Mouse (Mus musculus) lung, embryonic 14.5 days (tissue): ENCODE results near the gene Cfap97. TPM values are rescaled to one million over a fixed set of nuclear protein-coding genes. Genes with fewer than 3 reads are reported as not detected.
"Not testable (repeated sequence)": the region's sequence is repeated elsewhere in the genome, so short reads cannot be mapped to it uniquely, and the experiment has no call there.

ENCODE experiments used
- ATAC-seq: fragments of 200-750 bp; cut with Nextera tagmentation; 2 replicates; pipeline ENCODE4 v1.8.0; 2017; ENCODE audit warnings: mild to moderate bottlenecking, moderate TSS enrichment, moderate library complexity; ENCODE audit not compliant: insufficient read depth
- DNase-seq: peaks from one replicate; pipeline ENCODE4 v3.0.0-alpha.2; 2015
- H3K27ac ChIP-seq: fragments of 300-500 bp; sonication (generic); 2 replicates; pipeline ENCODE4 v1.5.1; 2014; ENCODE audit warnings: low read depth, mild to moderate bottlenecking, moderate library complexity
- H3K27me3 ChIP-seq: fragments of 300-500 bp; sonication (generic); 2 replicates; pipeline ENCODE4 v1.6.1; 2014; ENCODE audit warnings: low read length, control low read depth; ENCODE audit not compliant: insufficient read depth
- H3K36me3 ChIP-seq: fragments of 300-500 bp; sonication (generic); 2 replicates; pipeline ENCODE4 v1.6.1; 2014; ENCODE audit warnings: control low read depth; ENCODE audit not compliant: insufficient read depth
- H3K4me1 ChIP-seq: fragments of 300-500 bp; sonication (generic); 2 replicates; pipeline ENCODE4 v1.6.1; 2014; ENCODE audit warnings: antibody characterized with exemption, control low read depth; ENCODE audit not compliant: insufficient read depth
- H3K4me2 ChIP-seq: fragments of 300-500 bp; sonication (generic); 2 replicates; pipeline ENCODE4 v1.6.1; 2014; ENCODE audit warnings: mild to moderate bottlenecking
- H3K4me3 ChIP-seq: fragments of 300-500 bp; sonication (generic); 2 replicates; pipeline ENCODE4 v1.5.1; 2014; ENCODE audit warnings: low read depth, low read length
- H3K9ac ChIP-seq: fragments of 300-500 bp; sonication (generic); 2 replicates; pipeline ENCODE4 v1.6.1; 2014
- H3K9me3 ChIP-seq: fragments of 300-500 bp; sonication (generic); 2 replicates; pipeline ENCODE4 v1.6.1; 2016; ENCODE audit warnings: low read depth, low read length, control low read depth
- CTCF ChIP-seq: IDR thresholded peaks from 2 replicates; pipeline ENCODE4 v1.5.1; 2016; ENCODE audit warnings: antibody characterized with exemption, low read depth
- WGBS: fragments of 180-500 bp; shearing (Covaris S2); extraction: QIAGEN DNeasy Blood & Tissue Kit; methylation state at CpG from one replicate; pipeline ENCODE4 v1.1.7; 2014; 5-methylcytosine and 5-hydroxymethylcytosine counted together
- polyA plus RNA-seq: library from polyadenylated mRNA; unstranded; fragments of >200 nt; fragmentation: Nextera tagmentation; extraction: Ambion mirVana; gene quantifications from 2 replicates; pipeline ENCODE4 v1.2.1, GENCODE M21; 2014

Cfap97 gene
- 24.1 and 25.3 TPM in 2 replicates for polyA plus RNA-seq

DNA sequence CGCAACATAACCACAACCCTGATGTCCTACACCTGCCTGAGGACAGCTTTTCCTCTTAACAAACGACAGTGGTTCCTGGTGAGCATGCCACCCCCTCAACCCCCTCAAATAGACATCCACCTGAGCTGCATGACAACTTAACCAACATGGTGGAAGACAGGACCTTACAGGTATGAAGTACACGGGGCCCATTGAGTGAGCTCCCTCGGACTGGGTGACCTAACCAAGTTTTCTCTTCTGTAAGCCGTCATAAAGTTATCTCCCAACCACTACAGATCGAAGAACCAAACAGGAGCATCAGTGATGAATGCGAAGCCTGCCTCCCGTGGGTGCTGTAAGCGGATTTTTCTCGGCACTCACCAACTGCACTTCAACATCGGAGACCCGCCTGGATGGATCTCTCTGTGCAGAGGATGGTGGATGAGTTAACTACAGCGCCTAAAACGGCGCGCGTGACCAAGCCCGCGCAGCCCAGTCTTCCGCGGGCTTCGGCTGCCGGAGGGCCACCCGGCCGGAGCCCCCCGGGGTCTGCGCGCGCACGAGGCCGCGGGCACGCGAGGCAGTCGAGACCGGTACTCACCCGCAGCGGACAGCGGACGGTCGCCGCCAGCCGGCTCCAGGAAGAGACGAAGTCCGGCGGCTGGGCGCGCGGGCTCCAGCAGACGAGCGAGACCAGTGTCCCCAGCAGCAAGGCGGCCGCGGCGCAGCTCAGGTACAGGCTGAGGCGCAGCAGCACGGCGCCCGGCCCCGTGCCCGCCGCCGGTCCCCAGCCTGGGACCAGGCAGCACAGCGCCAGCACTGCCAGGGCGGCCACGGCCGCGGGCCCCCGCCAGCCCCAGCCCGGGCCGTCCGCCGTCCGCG, at the start of gene Cfap97:
Gene Cfap97, plus strand, starts transcription at position 570 of the 861 bp plus-strand sequence.
- Histone ChIP-seq H3K4me3 (peak within 1 kb of the TSS; percentile 76), H3K4me1 (no peaks in the 10 kb centered on the region), H3K9me3 (no peaks in the 10 kb centered on the region), H3K4me2 (peak within 1 kb of the TSS; percentile 95), H3K9ac (peak within 1 kb of the TSS; percentile 78), H3K27ac (peak within 1 kb of the TSS; percentile 36; the same call in 1 of the 2 replicates), H3K27me3 (0 out of 2 replicates have a peak, but pooled peaks cover 4% of the 10 kb centered on the region), H3K36me3 (no peaks in the 10 kb centered on the region)
- WGBS = 1% methylated on average over 67 of the region's 75 CpGs
- ATAC-seq (peak; percentile 85), DNase-seq (peak; percentile 70)
- no peak for TF ChIP-seq CTCF

DNA sequence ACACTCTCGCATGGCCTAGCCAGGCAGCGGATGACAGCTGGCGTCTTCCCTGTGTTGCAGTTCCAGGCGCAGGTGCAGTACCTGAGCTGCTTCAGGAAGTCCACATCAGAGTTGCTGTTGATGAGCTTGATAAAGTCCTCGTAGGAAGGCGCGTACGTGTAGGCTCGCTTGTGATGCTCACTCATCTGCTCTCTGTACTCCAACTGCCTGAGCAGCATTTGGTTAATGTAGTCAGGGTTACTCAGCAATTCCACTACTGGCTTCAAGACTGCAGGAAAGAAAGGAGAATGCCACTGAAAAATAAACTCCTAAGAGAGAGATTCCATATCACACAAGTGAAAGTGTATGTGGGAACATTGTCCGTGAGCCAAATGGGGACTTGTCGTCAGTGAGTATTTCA, 48.1 kb upstream of the Cfap97 start:
- peaks cover 8% of the 10 kb centered on the region; the same call in 1 of the 2 replicates for H3K36me3 ChIP-seq
- H3K27ac ChIP-seq = no peak overlapping the region
- ATAC-seq = no peak
- no peak for DNase-seq
- no peaks in the 10 kb centered on the region; the same call in 1 of the 2 replicates for H3K9me3 ChIP-seq
- TF ChIP-seq CTCF = no peak
- no peaks in the 10 kb centered on the region for H3K4me1 ChIP-seq
- 91% methylated on average over 11 of the region's 11 CpGs for WGBS
- H3K9ac ChIP-seq = no peak overlapping the region
- H3K4me3 ChIP-seq = no peak overlapping the region
- H3K27me3 ChIP-seq = no peaks in the 10 kb centered on the region
- H3K4me2 ChIP-seq = no peak overlapping the region

DNA sequence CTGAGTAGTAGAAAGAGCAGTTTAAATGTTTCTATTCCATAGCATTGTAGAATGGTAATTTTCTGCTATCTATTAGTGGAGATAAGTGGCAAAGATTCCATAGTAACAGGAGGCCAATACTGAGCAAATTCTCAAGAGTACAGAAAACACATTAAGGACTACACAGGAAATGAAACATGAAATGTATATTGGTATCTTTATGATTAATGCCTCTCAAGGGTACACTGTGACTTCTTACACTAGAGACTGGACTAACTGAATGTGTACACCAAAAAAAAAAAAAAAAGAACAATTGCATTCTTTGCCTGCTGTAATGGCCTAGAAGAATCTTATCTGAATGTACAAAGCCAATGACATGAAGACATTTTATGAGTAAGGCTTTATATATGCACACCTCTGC, 43.9 kb upstream of the Cfap97 start:
- H3K4me2 ChIP-seq = no peak overlapping the region
- no peak overlapping the region for H3K27ac ChIP-seq
- no peaks in the 10 kb centered on the region for H3K4me1 ChIP-seq
- no peaks in the 10 kb centered on the region for H3K27me3 ChIP-seq
- no peak overlapping the region for H3K4me3 ChIP-seq
- H3K9ac ChIP-seq = no peak overlapping the region
- H3K9me3 ChIP-seq = no peaks in the 10 kb centered on the region
- TF ChIP-seq CTCF = no peak
- no peaks in the 10 kb centered on the region; the same call in 1 of the 2 replicates for H3K36me3 ChIP-seq
- no peak for ATAC-seq
- no peak for DNase-seq

DNA sequence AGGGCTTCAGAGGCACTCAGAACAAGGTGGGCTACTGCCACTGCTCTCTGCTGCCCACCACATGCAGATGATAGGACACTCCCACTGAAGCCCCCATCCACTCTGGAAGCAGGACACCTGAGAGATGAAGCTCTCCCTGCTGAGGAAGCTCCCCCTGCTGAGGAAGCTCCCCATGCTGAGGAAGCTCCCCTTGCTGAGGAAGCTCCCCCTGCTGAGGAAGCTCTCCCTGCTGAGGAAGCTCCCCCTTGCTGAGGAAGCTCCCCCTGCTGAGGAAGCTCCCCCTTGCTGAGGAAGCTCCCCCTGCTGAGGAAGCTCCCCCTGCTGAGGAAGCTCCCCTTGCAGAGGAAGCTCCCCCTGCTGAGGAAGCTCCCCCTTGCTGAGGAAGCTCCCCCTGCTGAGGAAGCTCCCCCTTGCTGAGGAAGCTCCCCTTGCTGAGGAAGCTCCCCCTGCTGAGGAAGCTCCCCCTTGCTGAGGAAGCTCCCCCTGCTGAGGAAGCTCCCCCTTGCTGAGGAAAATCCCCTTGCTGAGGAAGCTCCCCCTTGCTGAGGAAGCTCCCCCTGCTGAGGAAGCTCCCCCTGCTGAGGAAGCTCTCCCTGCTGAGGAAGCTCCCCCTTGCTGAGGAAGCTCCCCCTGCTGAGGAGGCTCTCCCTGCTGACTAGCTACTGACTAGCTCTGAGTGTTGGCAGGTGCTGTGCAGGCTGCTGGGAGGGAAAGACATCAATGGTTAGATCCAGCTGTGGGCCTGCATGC, 38.0 kb upstream of the Cfap97 start:
- H3K36me3 ChIP-seq, H3K9ac ChIP-seq, H3K27me3 ChIP-seq, H3K4me1 ChIP-seq, H3K4me3 ChIP-seq, DNase-seq, H3K27ac ChIP-seq, H3K4me2 ChIP-seq, H3K9me3 ChIP-seq: not testable (repeated sequence)
- peak; percentile 54; the same call in 1 of the 2 replicates for ATAC-seq

DNA sequence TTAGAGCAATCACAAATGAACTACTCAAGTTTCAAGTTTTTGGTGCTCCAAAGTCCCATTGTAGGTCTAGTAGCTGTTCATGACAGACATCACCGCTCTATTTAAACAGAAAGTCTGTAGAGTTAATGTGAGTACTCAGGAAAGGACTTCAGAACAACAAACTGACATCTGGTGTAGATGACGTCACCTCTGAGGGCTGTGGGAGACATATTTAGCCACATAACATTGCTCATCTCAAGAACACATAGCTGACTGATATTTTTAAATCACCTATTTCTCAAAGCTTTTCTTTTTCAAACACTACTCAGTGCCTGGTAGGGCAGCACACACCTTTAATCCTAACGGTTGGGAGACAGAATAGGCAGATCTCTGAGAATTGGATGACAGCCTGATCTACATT, 34.4 kb upstream of the Cfap97 start:
- H3K36me3 ChIP-seq = peaks cover 5% of the 10 kb centered on the region; the same call in 1 of the 2 replicates
- no peak overlapping the region for H3K27ac ChIP-seq
- no peaks in the 10 kb centered on the region for H3K4me1 ChIP-seq
- H3K9ac ChIP-seq = no peak overlapping the region
- ATAC-seq (no peak), DNase-seq (no peak)
- H3K4me3 ChIP-seq = no peak overlapping the region
- H3K4me2 ChIP-seq = no peak overlapping the region
- H3K27me3 ChIP-seq = no peaks in the 10 kb centered on the region
- WGBS = 62% methylated on average over 3 of the region's 3 CpGs
- TF ChIP-seq CTCF = no peak
- no peaks in the 10 kb centered on the region for H3K9me3 ChIP-seq

DNA sequence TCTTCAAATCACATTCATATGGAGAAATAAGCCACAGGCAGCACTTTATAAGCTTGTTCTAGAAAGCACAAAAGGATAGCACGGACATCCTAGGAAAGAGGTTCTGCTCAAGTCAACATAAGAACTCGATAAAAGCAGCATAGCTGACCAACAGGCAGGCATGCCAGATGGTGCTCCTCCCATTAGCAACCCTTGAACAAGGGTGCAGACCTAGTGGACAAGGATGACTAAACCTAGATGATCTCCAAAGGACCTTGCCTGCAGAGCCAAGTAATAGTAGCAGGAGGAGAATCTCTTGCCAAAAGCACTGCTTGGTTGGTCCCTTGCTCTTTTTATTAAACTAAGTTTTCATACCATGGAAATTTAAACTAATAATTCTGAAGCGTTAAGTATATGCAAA, 32.4 kb upstream of the Cfap97 start:
- no peak for TF ChIP-seq CTCF
- 89% methylated on average over 3 of the region's 3 CpGs for WGBS

DNA sequence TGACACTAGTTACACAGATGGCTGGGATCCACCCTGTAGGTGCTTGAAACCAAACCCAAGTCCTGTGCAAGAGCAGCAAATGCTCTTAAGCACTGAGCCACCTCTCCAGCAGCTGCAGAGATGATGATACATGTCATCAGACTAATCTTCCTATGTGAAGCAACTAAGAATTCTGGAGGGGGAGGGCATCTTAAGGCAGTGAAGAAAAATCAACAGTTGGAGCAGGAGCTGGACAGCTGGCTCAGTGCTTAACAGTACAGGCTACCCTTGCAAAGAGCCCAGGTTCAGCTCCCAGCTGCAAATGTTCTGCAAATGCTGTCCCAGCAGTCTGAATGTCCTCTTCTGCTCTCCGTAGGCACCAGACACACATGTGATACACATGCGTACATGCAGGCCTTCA, 29.1 kb upstream of the Cfap97 start:
- Histone ChIP-seq H3K4me1 (no peaks in the 10 kb centered on the region), H3K36me3 (no peaks in the 10 kb centered on the region), H3K9ac (no peak overlapping the region), H3K27ac (no peak overlapping the region), H3K4me3 (no peak overlapping the region), H3K4me2 (no peak overlapping the region), H3K27me3 (no peaks in the 10 kb centered on the region), H3K9me3 (no peaks in the 10 kb centered on the region)
- no peak for TF ChIP-seq CTCF
- WGBS = 85% methylated on average over 2 of the region's 2 CpGs
- no peak for ATAC-seq
- no peak for DNase-seq

More for the DNA sequence above, 32.4 kb upstream of the Cfap97 start:
- Histone ChIP-seq H3K9me3 (no peaks in the 10 kb centered on the region), H3K27me3 (no peaks in the 10 kb centered on the region), H3K4me1 (no peaks in the 10 kb centered on the region), H3K4me3 (no peak overlapping the region), H3K4me2 (no peak overlapping the region), H3K27ac (no peak overlapping the region), H3K9ac (no peak overlapping the region), H3K36me3 (peaks cover 5% of the 10 kb centered on the region; the same call in 1 of the 2 replicates)
- ATAC-seq (no peak), DNase-seq (no peak)
